Mouse (Mus musculus): ENCODE data around the gene Lmntd1. TPM values are rescaled to one million over a fixed set of nuclear protein-coding genes. Genes with fewer than 3 reads are reported as not detected.
A peak's percentile ranks its signal among the peaks of the same experiment; 100 is the strongest.

Lmntd1 gene
- total RNA-seq, 2 experiments from 2014 or later = 2.0 to 2.3 TPM

- no peak for TF ChIP-seq CTCF (conservative IDR thresholded peaks at IDR 0.05)
- DNase-seq (ENCODE audit: low spot score in 2 of 2) = no peak
- Histone ChIP-seq H3K4me3 (no peak overlapping the region), H3K27ac (no peak overlapping the region)
Measured at GRCm38 (mm10) chr6:145538787-145539567, 75.1 kb downstream of the Lmntd1 start.

GRCm38 (mm10) chr6:145530464-145530863 is 83.7 kb downstream of the Lmntd1 start:
- Histone ChIP-seq H3K27ac (no peak overlapping the region), H3K4me3 (no peak overlapping the region)
- TF ChIP-seq CTCF (conservative IDR thresholded peaks at IDR 0.05) = no peak
- DNase-seq (ENCODE audit: low spot score in 2 of 2) = no peak

GRCm38 (mm10) chr6:145523337-145523736 is 90.8 kb downstream of the Lmntd1 start:
- no peak overlapping the region for H3K4me3 ChIP-seq
- no peak overlapping the region for H3K27ac ChIP-seq
- TF ChIP-seq CTCF (conservative IDR thresholded peaks at IDR 0.05) = no peak
- DNase-seq (ENCODE audit: low spot score in 2 of 2) = no peak

- Histone ChIP-seq H3K27ac (no peak overlapping the region), H3K4me3 (no peak overlapping the region)
- DNase-seq (ENCODE audit: low spot score in 2 of 2) = no peak
- TF ChIP-seq CTCF (conservative IDR thresholded peaks at IDR 0.05) = no peak
Measured at GRCm38 (mm10) chr6:145522617-145523016, 91.5 kb downstream of the Lmntd1 start.

GRCm38 (mm10) chr6:145517002-145517401 is 97.1 kb downstream of the Lmntd1 start:
- Histone ChIP-seq H3K4me3 (no peak overlapping the region), H3K27ac (no peak overlapping the region)
- no peak for TF ChIP-seq CTCF (conservative IDR thresholded peaks at IDR 0.05)
- no peak for DNase-seq (ENCODE audit: low spot score in 2 of 2)

GRCm38 (mm10) chr6:145515859-145516581 is 98.1 kb downstream of the Lmntd1 start:
- peak in 1 of 2 experiments; percentile 8 for DNase-seq (ENCODE audit: low spot score in 2 of 2)
- H3K27ac ChIP-seq = no peak overlapping the region
- no peak overlapping the region for H3K4me3 ChIP-seq
- no peak for TF ChIP-seq CTCF (conservative IDR thresholded peaks at IDR 0.05)

- DNase-seq (ENCODE audit: low spot score in 2 of 2) = no peak
- Histone ChIP-seq H3K27ac (no peak overlapping the region), H3K4me3 (no peak overlapping the region)
- TF ChIP-seq CTCF (conservative IDR thresholded peaks at IDR 0.05) = no peak
Measured at GRCm38 (mm10) chr6:145511265-145511664, 102.9 kb downstream of the Lmntd1 start.

GRCm38 (mm10) chr6:145508828-145509227 is 105.3 kb downstream of the Lmntd1 start:
- TF ChIP-seq CTCF (conservative IDR thresholded peaks at IDR 0.05) = no peak

GRCm38 (mm10) chr6:145501751-145502150 is 112.4 kb downstream of the Lmntd1 start:
- no peak for DNase-seq (ENCODE audit: low spot score in 2 of 2)
- Histone ChIP-seq H3K4me3 (no peak overlapping the region), H3K27ac (no peak overlapping the region)
- no peak for TF ChIP-seq CTCF (conservative IDR thresholded peaks at IDR 0.05)

More at GRCm38 (mm10) chr6:145508828-145509227, 105.3 kb downstream of the Lmntd1 start:
- Histone ChIP-seq H3K27ac (no peak overlapping the region), H3K4me3 (no peak overlapping the region)
- no peak for DNase-seq (ENCODE audit: low spot score in 2 of 2)

- TF ChIP-seq CTCF (conservative IDR thresholded peaks at IDR 0.05) = no peak
- H3K4me3 ChIP-seq = no peak overlapping the region
- no peak overlapping the region for H3K27ac ChIP-seq
- DNase-seq (ENCODE audit: low spot score in 2 of 2) = no peak
Measured at GRCm38 (mm10) chr6:145499574-145500546, 114.3 kb downstream of the Lmntd1 start.

- DNase-seq (ENCODE audit: low spot score in 2 of 2) = no peak
Measured at GRCm38 (mm10) chr6:145495731-145496130, 118.4 kb downstream of the Lmntd1 start.

GRCm38 (mm10) chr6:145488251-145488650 is 125.9 kb downstream of the Lmntd1 start:
- H3K4me3 ChIP-seq = no peak overlapping the region
- no peak for DNase-seq (ENCODE audit: low spot score in 2 of 2)
- H3K27ac ChIP-seq = no peak overlapping the region
- TF ChIP-seq CTCF (conservative IDR thresholded peaks at IDR 0.05) = no peak

More at GRCm38 (mm10) chr6:145495731-145496130, 118.4 kb downstream of the Lmntd1 start:
- no peak overlapping the region for H3K4me3 ChIP-seq
- no peak for TF ChIP-seq CTCF (conservative IDR thresholded peaks at IDR 0.05)
- H3K27ac ChIP-seq = no peak overlapping the region

All from layer of hippocampus, adult 2 months (tissue).